Mouse (Mus musculus) liver, embryonic 18 days (tissue): ENCODE results near the gene Dip2a. TPM values are rescaled to one million over a fixed set of nuclear protein-coding genes. Genes with fewer than 3 reads are reported as not detected.

Experiments
- polyA plus RNA-seq: library from polyadenylated mRNA; depleted of rRNA; stranded (reverse); fragments of >200 nt; gene quantifications from 2 replicates; pipeline ENCODE4 v1.2.3, GENCODE M21; 2012; rRNA removed

The Dip2a gene
- polyA plus RNA-seq: 2.3 and 2.4 TPM in 2 replicates

GRCm38 (mm10) chr10:76344711-76345539, at the start of gene Dip2a:
Dip2a (minus strand) TSS chr10:76345291.

GRCm38 (mm10) chr10:76253536-76253935, 91.6 kb downstream of the Dip2a start, which contains the start of gene S100b:
S100b (plus strand) TSS chr10:76253853.

GRCm38 (mm10) chr10:76237341-76238225, 107.5 kb downstream of the Dip2a start, which contains the start of gene Prmt2:
Prmt2 (minus strand) TSS chr10:76237865.

Other genes with a start within 250 kb of the Dip2a start
- 0.01 TPM in 1 of 2 replicates, not detected in the other for gene Slc5a4b, start 234.3 kb downstream of the Dip2a start, polyA plus RNA-seq
- gene Slc5a4a, start 197.8 kb downstream of the Dip2a start, polyA plus RNA-seq: 0.01 and 0.04 TPM in 2 replicates
- gene Prmt2, start 107.4 kb downstream of the Dip2a start, polyA plus RNA-seq: 3.7 and 4.1 TPM in 2 replicates
- 0.31 and 0.58 TPM in 2 replicates for gene S100b, start 91.4 kb downstream of the Dip2a start, polyA plus RNA-seq
- not detected in 2 replicates for gene AC141477.1, start 95.2 kb upstream of the Dip2a start, polyA plus RNA-seq
- 9.6 and 11.9 TPM in 2 replicates for gene Pcnt, start 97.5 kb upstream of the Dip2a start, polyA plus RNA-seq
- not detected in 2 replicates for gene 2610028H24Rik, start 103.8 kb upstream of the Dip2a start, polyA plus RNA-seq
- 10.4 and 11.8 TPM in 2 replicates for gene Mcm3ap, start 123.6 kb upstream of the Dip2a start, polyA plus RNA-seq
- 1.00 and 1.0 TPM in 2 replicates for gene Ybey, start 123.8 kb upstream of the Dip2a start, polyA plus RNA-seq
- 76.3 and 92.5 TPM in 2 replicates for gene Lss, start 186.3 kb upstream of the Dip2a start, polyA plus RNA-seq
- gene Spatc1l, start 217.0 kb upstream of the Dip2a start, polyA plus RNA-seq: 0.10 and 0.14 TPM in 2 replicates
- gene Ftcd, start 230.4 kb upstream of the Dip2a start, polyA plus RNA-seq: 127 and 138 TPM in 2 replicates